Mouse (Mus musculus): ENCODE measurements around the gene Lima1. TPM values are rescaled to one million over a fixed set of nuclear protein-coding genes. Genes with fewer than 3 reads are reported as not detected.

The Lima1 gene
- total and polyA plus RNA-seq, 2 experiments from 2014 or later: 6.4 to 7.8 TPM

DNA sequence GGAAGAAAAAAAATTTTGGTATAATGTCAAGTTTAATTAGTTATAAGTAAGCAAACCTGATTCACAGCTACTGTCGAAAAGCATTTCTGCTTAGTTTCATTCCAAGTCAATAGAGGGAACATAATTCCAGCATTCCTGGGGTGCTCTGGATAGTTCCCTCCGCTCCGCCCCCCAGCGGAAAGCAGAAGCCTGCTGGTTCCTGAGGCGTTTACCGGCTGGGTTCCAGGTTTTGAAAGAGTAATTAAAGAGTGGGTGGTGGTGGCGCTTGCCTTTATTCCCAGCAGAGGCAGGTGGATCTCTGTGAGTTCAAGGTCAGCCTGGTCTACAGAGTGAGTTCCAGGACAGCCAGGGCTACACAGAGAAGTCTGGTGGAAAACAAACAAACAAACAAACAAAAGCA, 10.2 kb downstream of the Lima1 start:
- no peak for ATAC-seq (ENCODE audit: low FRiP score)
- WGBS: 88% methylated on average over 7 of the region's 7 CpGs

DNA sequence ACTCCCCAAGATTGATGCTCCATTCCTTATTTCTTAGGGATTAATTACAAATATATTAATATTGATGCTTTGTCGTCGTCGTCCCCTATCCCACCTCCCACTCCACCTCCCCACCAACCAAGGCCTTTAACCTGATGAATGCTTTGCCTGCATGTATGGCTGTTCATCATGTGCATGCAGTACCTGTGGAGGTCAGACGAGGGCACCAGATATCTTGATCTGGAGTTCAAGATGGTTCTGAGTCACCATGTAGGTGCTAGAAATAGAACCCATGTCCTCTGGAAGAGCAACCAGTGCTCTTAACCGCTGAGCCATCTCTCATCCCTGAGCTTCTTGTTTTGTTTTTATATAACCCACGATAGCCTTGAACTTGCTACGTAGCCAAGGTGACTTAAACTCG, 11.5 kb downstream of the Lima1 start:
- no peak for DNase-seq (ENCODE audit: low spot score)
- Histone ChIP-seq H3K27ac (ENCODE audit: low read depth, low read length) (no peak overlapping the region), H3K4me2 (ENCODE audit: low read depth, low read length, poor library complexity, severe bottlenecking) (no peak overlapping the region), H3K36me3 (ENCODE audit: insufficient read depth, low read length) (no peaks in the 10 kb centered on the region), H3K4me1 (ENCODE audit: insufficient read depth, low read length) (no peaks in the 10 kb centered on the region), H3K4me3 (ENCODE audit: low read depth, low read length) (no peak overlapping the region), H3K9me3 (ENCODE audit: low read length) (no peaks in the 10 kb centered on the region), H3K27me3 (ENCODE audit: insufficient read depth, low read length) (no peaks in the 10 kb centered on the region), H3K9ac (replicated peaks; ENCODE audit: low read length, poor library complexity, severe bottlenecking) (no peak overlapping the region)
- 94% methylated on average over 8 of the region's 8 CpGs for WGBS
- ATAC-seq (ENCODE audit: low FRiP score): no peak
- no peak for TF ChIP-seq CTCF (IDR thresholded peaks at IDR 0.05)

More for the DNA sequence above, 10.2 kb downstream of the Lima1 start:
- no peak for TF ChIP-seq CTCF (IDR thresholded peaks at IDR 0.05)
- Histone ChIP-seq H3K36me3 (ENCODE audit: insufficient read depth, low read length) (no peaks in the 10 kb centered on the region), H3K9me3 (ENCODE audit: low read length) (no peaks in the 10 kb centered on the region), H3K27ac (ENCODE audit: low read depth, low read length) (no peak overlapping the region), H3K4me3 (ENCODE audit: low read depth, low read length) (no peak overlapping the region), H3K4me1 (ENCODE audit: insufficient read depth, low read length) (no peaks in the 10 kb centered on the region), H3K27me3 (ENCODE audit: insufficient read depth, low read length) (no peaks in the 10 kb centered on the region), H3K9ac (replicated peaks; ENCODE audit: low read length, poor library complexity, severe bottlenecking) (no peak overlapping the region), H3K4me2 (ENCODE audit: low read depth, low read length, poor library complexity, severe bottlenecking) (no peak overlapping the region)
- DNase-seq (ENCODE audit: low spot score): no peak

GRCm38 (mm10) chr15:99863358-99863757, 11.9 kb downstream of the Lima1 start:
- DNase-seq (ENCODE audit: low spot score) (no peak), ATAC-seq (ENCODE audit: low FRiP score) (no peak)
- H3K4me2 ChIP-seq (ENCODE audit: low read depth, low read length, poor library complexity, severe bottlenecking): no peak overlapping the region
- no peak overlapping the region for H3K27ac ChIP-seq (ENCODE audit: low read depth, low read length)
- H3K9ac ChIP-seq (replicated peaks; ENCODE audit: low read length, poor library complexity, severe bottlenecking): no peak overlapping the region
- no peaks in the 10 kb centered on the region for H3K36me3 ChIP-seq (ENCODE audit: insufficient read depth, low read length)
- no peaks in the 10 kb centered on the region for H3K9me3 ChIP-seq (ENCODE audit: low read length)
- H3K27me3 ChIP-seq (ENCODE audit: insufficient read depth, low read length): no peaks in the 10 kb centered on the region
- H3K4me3 ChIP-seq (ENCODE audit: low read depth, low read length): no peak overlapping the region
- H3K4me1 ChIP-seq (ENCODE audit: insufficient read depth, low read length): no peaks in the 10 kb centered on the region
- 97% methylated on average over 6 of the region's 6 CpGs for whole genome bisulfite sequencing
- no peak for TF ChIP-seq CTCF (IDR thresholded peaks at IDR 0.05)

- Histone ChIP-seq H3K27me3 (ENCODE audit: insufficient read depth, low read length) (no peaks in the 10 kb centered on the region), H3K9ac (replicated peaks; ENCODE audit: low read length, poor library complexity, severe bottlenecking) (no peak overlapping the region), H3K4me3 (ENCODE audit: low read depth, low read length) (no peak overlapping the region), H3K36me3 (ENCODE audit: insufficient read depth, low read length) (no peaks in the 10 kb centered on the region), H3K4me2 (ENCODE audit: low read depth, low read length, poor library complexity, severe bottlenecking) (no peak overlapping the region), H3K4me1 (ENCODE audit: insufficient read depth, low read length) (no peaks in the 10 kb centered on the region), H3K27ac (ENCODE audit: low read depth, low read length) (no peak overlapping the region), H3K9me3 (ENCODE audit: low read length) (no peaks in the 10 kb centered on the region)
- ATAC-seq (ENCODE audit: low FRiP score): no peak
- TF ChIP-seq CTCF (IDR thresholded peaks at IDR 0.05): no peak
- 74% methylated on average over 11 of the region's 11 CpGs for WGBS
- DNase-seq (ENCODE audit: low spot score): no peak
Measured at GRCm38 (mm10) chr15:99862473-99862872, 12.8 kb downstream of the Lima1 start.

DNA sequence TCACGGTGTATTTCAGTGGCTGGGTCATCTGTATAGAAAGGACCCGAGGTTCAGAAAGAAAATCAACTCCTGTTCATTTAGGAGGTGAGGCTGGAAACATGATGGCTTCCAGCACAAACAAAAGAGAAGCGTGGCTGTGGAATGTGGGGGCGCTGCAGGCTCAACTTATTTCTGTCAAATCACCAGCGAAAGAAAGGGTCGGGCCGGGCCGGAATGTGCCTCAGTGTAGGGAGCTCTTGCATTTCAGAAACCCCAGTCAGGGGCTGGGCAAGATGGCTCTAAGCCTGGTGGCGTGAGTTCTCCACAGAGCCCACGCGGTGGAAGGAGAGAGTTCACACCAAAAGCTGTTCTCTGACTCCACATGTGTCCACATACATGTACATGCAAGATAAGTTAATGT, 13.3 kb downstream of the Lima1 start:
- no peak for TF ChIP-seq CTCF (IDR thresholded peaks at IDR 0.05)
- DNase-seq (ENCODE audit: low spot score) (peak; percentile 9), ATAC-seq (ENCODE audit: low FRiP score) (no peak)
- Histone ChIP-seq H3K4me2 (ENCODE audit: low read depth, low read length, poor library complexity, severe bottlenecking) (no peak overlapping the region), H3K9me3 (ENCODE audit: low read length) (no peaks in the 10 kb centered on the region), H3K36me3 (ENCODE audit: insufficient read depth, low read length) (no peaks in the 10 kb centered on the region), H3K4me3 (ENCODE audit: low read depth, low read length) (no peak overlapping the region), H3K4me1 (ENCODE audit: insufficient read depth, low read length) (no peaks in the 10 kb centered on the region), H3K27ac (ENCODE audit: low read depth, low read length) (no peak overlapping the region), H3K27me3 (ENCODE audit: insufficient read depth, low read length) (no peaks in the 10 kb centered on the region), H3K9ac (replicated peaks; ENCODE audit: low read length, poor library complexity, severe bottlenecking) (no peak overlapping the region)
- 52% methylated on average over 11 of the region's 11 CpGs for WGBS

- no peak overlapping the region for H3K27ac ChIP-seq (ENCODE audit: low read depth, low read length)
- TF ChIP-seq CTCF (IDR thresholded peaks at IDR 0.05): no peak
- no peaks in the 10 kb centered on the region for H3K36me3 ChIP-seq (ENCODE audit: insufficient read depth, low read length)
- 82% methylated on average over 6 of the region's 6 CpGs for WGBS
- H3K4me1 ChIP-seq (ENCODE audit: insufficient read depth, low read length): no peaks in the 10 kb centered on the region
- no peak overlapping the region for H3K4me2 ChIP-seq (ENCODE audit: low read depth, low read length, poor library complexity, severe bottlenecking)
- H3K9ac ChIP-seq (replicated peaks; ENCODE audit: low read length, poor library complexity, severe bottlenecking): no peak overlapping the region
- H3K9me3 ChIP-seq (ENCODE audit: low read length): no peaks in the 10 kb centered on the region
- H3K27me3 ChIP-seq (ENCODE audit: insufficient read depth, low read length): no peaks in the 10 kb centered on the region
- no peak for ATAC-seq (ENCODE audit: low FRiP score)
- no peak overlapping the region for H3K4me3 ChIP-seq (ENCODE audit: low read depth, low read length)
- DNase-seq (ENCODE audit: low spot score): no peak
Measured at GRCm38 (mm10) chr15:99861536-99861935, 13.7 kb downstream of the Lima1 start.

Measured in midbrain, postnatal 0 days (tissue).